Mouse (Mus musculus): Measurements from ENCODE around the gene Traf7. TPM values are rescaled to one million over a fixed set of nuclear protein-coding genes. Genes with fewer than 3 reads are reported as not detected.

Gene Traf7
- polyA plus RNA-seq, 1 experiment from 2014 or later: 154 TPM

GRCm38 (mm10) chr17:24494627-24495335 lies 33.0 kb downstream of the Traf7 start:
- H3K27me3 ChIP-seq: peaks cover 1% of the 10 kb centered on the region
- ATAC-seq (no peak), DNase-seq (ENCODE audit: low read depth, low spot score) (no peak)
- CTCF ChIA-PET: interaction anchor here (0.9 to 2.8 kb wide), 9 partner anchors 9 to 138 kb away, joined by 3 to 13 read pairs (median 5); partner anchors contain the start of genes Mlst8, Nthl1, Traf7 and Tsc2
- no peak for TF ChIP-seq CTCF (IDR thresholded peaks at IDR 0.05)
- POLR2A ChIA-PET: no interaction called here
- in situ Hi-C loops (cut with MboI; ENCODE audit: low pct_unique_long_range_greater_than_20kb): no loop called here

GRCm38 (mm10) chr17:24490399-24490798 lies 37.3 kb downstream of the Traf7 start:
- DNase-seq (ENCODE audit: low read depth, low spot score): no peak
- in situ Hi-C loops (cut with MboI; ENCODE audit: low pct_unique_long_range_greater_than_20kb): no loop called here

GRCm38 (mm10) chr17:24489265-24490030 lies 38.3 kb downstream of the Traf7 start:
- H3K27me3 ChIP-seq: peaks cover 22% of the 10 kb centered on the region
- ATAC-seq (no peak), DNase-seq (ENCODE audit: low read depth, low spot score) (no peak)
- ChIA-PET POLR2A (no interaction called here), CTCF (interaction anchor here (1.9 kb wide), 1 partner anchor 10 kb away, joined by 11 read pairs; the partner anchor contains the start of gene Mlst8)
- TF ChIP-seq CTCF (IDR thresholded peaks at IDR 0.05): no peak
- in situ Hi-C loops (cut with MboI; ENCODE audit: low pct_unique_long_range_greater_than_20kb): no loop called here

More at GRCm38 (mm10) chr17:24490399-24490798, 37.3 kb downstream of the Traf7 start:
- no peak for TF ChIP-seq CTCF (IDR thresholded peaks at IDR 0.05)
- ChIA-PET CTCF (interaction anchor here (1.9 kb wide), 1 partner anchor 10 kb away, joined by 11 read pairs; the partner anchor contains the start of gene Mlst8), POLR2A (no interaction called here)
- no peak for ATAC-seq
- H3K27me3 ChIP-seq: peaks cover 22% of the 10 kb centered on the region

- ChIA-PET POLR2A (no interaction called here), CTCF (interaction anchor here (1.9 kb wide), 1 partner anchor 9 kb away, joined by 11 read pairs; the partner anchor contains the start of gene Mlst8)
- in situ Hi-C loops (cut with MboI; ENCODE audit: low pct_unique_long_range_greater_than_20kb): no loop called here
- DNase-seq (ENCODE audit: low read depth, low spot score) (no peak), ATAC-seq (no peak)
- no peak for TF ChIP-seq CTCF (IDR thresholded peaks at IDR 0.05)
- peaks cover 22% of the 10 kb centered on the region for H3K27me3 ChIP-seq
Measured at GRCm38 (mm10) chr17:24488662-24489264, 39.0 kb downstream of the Traf7 start.

- in situ Hi-C loops (cut with MboI; ENCODE audit: low pct_unique_long_range_greater_than_20kb): no loop called here
- ChIA-PET CTCF (no interaction called here), POLR2A (no interaction called here)
- ATAC-seq (no peak), DNase-seq (ENCODE audit: low read depth, low spot score) (no peak)
- no peak for TF ChIP-seq CTCF (IDR thresholded peaks at IDR 0.05)
- peaks cover 22% of the 10 kb centered on the region for H3K27me3 ChIP-seq
Measured at GRCm38 (mm10) chr17:24488186-24488661, 39.5 kb downstream of the Traf7 start, which contains the start of gene Caskin1. TSS of gene Caskin1 (plus strand) at chr17:24488601.

GRCm38 (mm10) chr17:24485090-24485860 lies 42.5 kb downstream of the Traf7 start:
- ATAC-seq: no peak
- ChIA-PET POLR2A (no interaction called here), CTCF (interaction anchor here (1.4 to 1.6 kb wide), 2 partner anchors 9 to 13 kb away, joined by 3 to 4 read pairs; no protein-coding TSS in a partner anchor)
- in situ Hi-C loops (cut with MboI; ENCODE audit: low pct_unique_long_range_greater_than_20kb): no loop called here
- no peak for DNase-seq (ENCODE audit: low read depth, low spot score)
- peaks cover 22% of the 10 kb centered on the region for H3K27me3 ChIP-seq
- no peak for TF ChIP-seq CTCF (IDR thresholded peaks at IDR 0.05)

GRCm38 (mm10) chr17:24483495-24483894 lies 44.2 kb downstream of the Traf7 start:
- POLR2A ChIA-PET: no interaction called here
- DNase-seq (ENCODE audit: low read depth, low spot score): no peak
- CTCF ChIA-PET: no interaction called here
- in situ Hi-C loops (cut with MboI; ENCODE audit: low pct_unique_long_range_greater_than_20kb): loop anchor here (5.0 kb wide), 1 partner anchor 44 kb away; the partner anchor contains the start of gene Traf7
- ATAC-seq: no peak
- H3K27me3 ChIP-seq: peaks cover 12% of the 10 kb centered on the region
- no peak for TF ChIP-seq CTCF (IDR thresholded peaks at IDR 0.05)

GRCm38 (mm10) chr17:24481027-24481815 lies 46.5 kb downstream of the Traf7 start:
- POLR2A ChIA-PET: no interaction called here

More at GRCm38 (mm10) chr17:24481027-24481815, 46.5 kb downstream of the Traf7 start:
- in situ Hi-C loops (cut with MboI; ENCODE audit: low pct_unique_long_range_greater_than_20kb): loop anchor here (5.0 kb wide), 1 partner anchor 46 kb away; the partner anchor contains the start of gene Traf7
- CTCF ChIA-PET: interaction anchor here (1.1 to 2.4 kb wide), 3 partner anchors 8 to 14 kb away, joined by 3 to 11 read pairs (median 8); no protein-coding TSS in a partner anchor
- DNase-seq (ENCODE audit: low read depth, low spot score): no peak
- no peaks in the 10 kb centered on the region for H3K27me3 ChIP-seq
- no peak for ATAC-seq
- no peak for TF ChIP-seq CTCF (IDR thresholded peaks at IDR 0.05)
